Mouse (Mus musculus) embryonic facial prominence, embryonic 14.5 days (tissue): ENCODE data around the gene Bnip1. TPM values are rescaled to one million over a fixed set of nuclear protein-coding genes. Genes with fewer than 3 reads are reported as not detected.

ENCODE experiments used
- ATAC-seq: fragments of 200-750 bp; cut with Nextera tagmentation; 2 replicates; pipeline ENCODE4 v1.8.0; 2017; ENCODE audit warnings: low read depth, moderate number of reproducible peaks, moderate TSS enrichment
- DNase-seq: peaks from one replicate; pipeline ENCODE4 v3.0.0-alpha.2; 2015; ENCODE audit warnings: low spot score
- H3K27ac ChIP-seq: fragments of 300-500 bp; sonication (generic); replicated peaks from 2 replicates; pipeline ENCODE4 v1.5.1; 2014; ENCODE audit warnings: low read depth, mild to moderate bottlenecking, low read length, moderate library complexity
- H3K27me3 ChIP-seq: fragments of 300-500 bp; sonication (generic); replicated peaks from 2 replicates; pipeline ENCODE4 v1.6.1; 2014; ENCODE audit warnings: low read length; ENCODE audit not compliant: control insufficient read depth, insufficient read depth
- H3K36me3 ChIP-seq: fragments of 300-500 bp; sonication (generic); 2 replicates; pipeline ENCODE4 v1.6.1; 2014; ENCODE audit warnings: low read length, mixed read lengths; ENCODE audit not compliant: control insufficient read depth, insufficient read depth
- H3K4me1 ChIP-seq: fragments of 300-500 bp; sonication (generic); 2 replicates; pipeline ENCODE4 v1.6.1; 2014; ENCODE audit warnings: antibody characterized with exemption, low read length; ENCODE audit not compliant: control insufficient read depth, insufficient read depth
- H3K4me2 ChIP-seq: fragments of 300-500 bp; sonication (generic); 2 replicates; pipeline ENCODE4 v1.6.1; 2014; ENCODE audit warnings: low read depth, mild to moderate bottlenecking, low read length, moderate library complexity, mixed read lengths
- H3K4me3 ChIP-seq: fragments of 300-500 bp; sonication (generic); 2 replicates; pipeline ENCODE4 v1.5.1; 2014; ENCODE audit warnings: low read depth, mild to moderate bottlenecking, low read length
- H3K9ac ChIP-seq: fragments of 300-500 bp; sonication (generic); 2 replicates; pipeline ENCODE4 v1.6.1; 2014; ENCODE audit warnings: low read depth, mild to moderate bottlenecking, low read length, moderate library complexity, mixed read lengths
- H3K9me3 ChIP-seq: fragments of 300-500 bp; sonication (generic); 2 replicates; pipeline ENCODE4 v1.6.1; 2016; ENCODE audit warnings: low read length; ENCODE audit not compliant: control insufficient read depth
- WGBS: fragments of 180-500 bp; shearing (Covaris S2); extraction: QIAGEN DNeasy Blood & Tissue Kit; methylation state at CpG from one replicate; pipeline ENCODE4 v1.1.7; 2014; 5-methylcytosine and 5-hydroxymethylcytosine counted together
- polyA plus RNA-seq: library from polyadenylated mRNA; unstranded; fragments of >200 nt; fragmentation: Nextera tagmentation; extraction: Ambion mirVana; gene quantifications from 2 replicates; pipeline ENCODE4 v1.2.1, GENCODE M21; 2014

Gene Bnip1
- polyA plus RNA-seq, 1 experiment from 2014 or later: 38.4 TPM

GRCm38 (mm10) chr17:26839718-26840438, 59.0 kb downstream of the Bnip1 start:
- no peak for ATAC-seq
- H3K9ac ChIP-seq: 0 out of 2 replicates have a peak overlapping the region, but pooled peaks have one; percentile 34
- H3K4me2 ChIP-seq: peak overlapping the region; percentile 45

GRCm38 (mm10) chr17:26840439-26840780, 59.5 kb downstream of the Bnip1 start:
- Histone ChIP-seq H3K36me3 (no peaks in the 10 kb centered on the region), H3K4me2 (no peak overlapping the region), H3K4me3 (peak overlapping the region; percentile 31), H3K9me3 (no peaks in the 10 kb centered on the region), H3K27me3 (peaks cover 100% of the 10 kb centered on the region), H3K27ac (no peak overlapping the region), H3K4me1 (peaks cover 8% of the 10 kb centered on the region; the same call in 1 of the 2 replicates), H3K9ac (peak overlapping the region; percentile 40; the same call in 1 of the 2 replicates)
- ATAC-seq: no peak
- DNase-seq: no peak
- WGBS: 10% methylated on average over 9 of the region's 9 CpGs

More at GRCm38 (mm10) chr17:26839718-26840438, 59.0 kb downstream of the Bnip1 start:
- no peaks in the 10 kb centered on the region for H3K9me3 ChIP-seq
- WGBS: 5% methylated on average over 26 of the region's 26 CpGs
- peaks cover 100% of the 10 kb centered on the region for H3K27me3 ChIP-seq
- no peak for DNase-seq
- H3K4me1 ChIP-seq: peaks cover 8% of the 10 kb centered on the region; the same call in 1 of the 2 replicates
- H3K4me3 ChIP-seq: peak overlapping the region; percentile 31
- H3K36me3 ChIP-seq: no peaks in the 10 kb centered on the region
- H3K27ac ChIP-seq: no peak overlapping the region

GRCm38 (mm10) chr17:26840922-26841731, 60.3 kb downstream of the Bnip1 start:
- DNase-seq: peak; percentile 51
- H3K9ac ChIP-seq: peak overlapping the region; percentile 40

GRCm38 (mm10) chr17:26841981-26842380, 61.1 kb downstream of the Bnip1 start:
- Histone ChIP-seq H3K27ac (no peak overlapping the region), H3K9ac (no peak overlapping the region), H3K27me3 (peaks cover 98% of the 10 kb centered on the region), H3K4me3 (no peak overlapping the region), H3K4me1 (peaks cover 8% of the 10 kb centered on the region; the same call in 1 of the 2 replicates), H3K9me3 (no peaks in the 10 kb centered on the region), H3K4me2 (no peak overlapping the region), H3K36me3 (no peaks in the 10 kb centered on the region)
- ATAC-seq (no peak), DNase-seq (no peak)
- 6% methylated on average over 5 of the region's 5 CpGs for WGBS

More at GRCm38 (mm10) chr17:26840922-26841731, 60.3 kb downstream of the Bnip1 start:
- H3K4me1 ChIP-seq: peaks cover 8% of the 10 kb centered on the region; the same call in 1 of the 2 replicates
- H3K36me3 ChIP-seq: no peaks in the 10 kb centered on the region
- WGBS: 2% methylated on average over 35 of the region's 48 CpGs
- H3K4me3 ChIP-seq: peak overlapping the region; percentile 31
- no peaks in the 10 kb centered on the region for H3K9me3 ChIP-seq
- peak; percentile 44; the same call in 1 of the 2 replicates for ATAC-seq
- peaks cover 100% of the 10 kb centered on the region for H3K27me3 ChIP-seq
- no peak overlapping the region for H3K27ac ChIP-seq
- peak overlapping the region; percentile 31 for H3K4me2 ChIP-seq

Other genes with a start within 250 kb of the Bnip1 start
- 149 and 164 TPM in 2 replicates for gene Ergic1, start 219.6 kb upstream of the Bnip1 start, polyA plus RNA-seq
- gene Dusp1, start 218.9 kb upstream of the Bnip1 start, polyA plus RNA-seq: 25.4 and 27.3 TPM in 2 replicates
- gene Atp6v0e, start 117.8 kb upstream of the Bnip1 start, polyA plus RNA-seq: 229 and 261 TPM in 2 replicates
- 4.2 and 5.1 TPM in 2 replicates for gene Crebrf, start 65.4 kb upstream of the Bnip1 start, polyA plus RNA-seq
- 7.4 and 7.9 TPM in 2 replicates for gene Nkx2-5, start 63.9 kb downstream of the Bnip1 start, polyA plus RNA-seq
- 3.0 and 4.7 TPM in 2 replicates for gene Kifc5b, start 136.0 kb downstream of the Bnip1 start, polyA plus RNA-seq
- 10.0 and 12.0 TPM in 2 replicates for gene Phf1, start 152.0 kb downstream of the Bnip1 start, polyA plus RNA-seq
- gene Cuta, start 158.5 kb downstream of the Bnip1 start, polyA plus RNA-seq: 142 and 148 TPM in 2 replicates
- 1.4 and 2.6 TPM in 2 replicates for gene Syngap1, start 160.2 kb downstream of the Bnip1 start, polyA plus RNA-seq
- 9.0 and 9.1 TPM in 2 replicates for gene Zbtb9, start 192.1 kb downstream of the Bnip1 start, polyA plus RNA-seq
- gene Bak1, start 247.9 kb downstream of the Bnip1 start, polyA plus RNA-seq: 9.0 and 9.8 TPM in 2 replicates